Mouse (Mus musculus) macrophage (primary cell): ENCODE data around the gene Usp37. TPM values are rescaled to one million over a fixed set of nuclear protein-coding genes. Genes with fewer than 3 reads are reported as not detected.

ENCODE experiments used
- H3K27ac ChIP-seq: fragments of 350-480 bp; formaldehyde crosslinking; 2 replicates; pipeline ENCODE4 v1.9.0; 2021
- H3K36me3 ChIP-seq: fragments of 350-480 bp; formaldehyde crosslinking; 2 replicates; pipeline ENCODE4 v1.9.0; 2021; ENCODE audit errors: inconsistent target
- H3K4me3 ChIP-seq: fragments of 350-480 bp; formaldehyde crosslinking; 2 replicates; pipeline ENCODE4 v1.9.0; 2021; ENCODE audit errors: inconsistent target
- H3K79me2 ChIP-seq: fragments of 350-480 bp; formaldehyde crosslinking; 2 replicates; pipeline ENCODE4 v1.9.0; 2021; ENCODE audit errors: inconsistent target
- WGBS: methylation state at CpG from one replicate; pipeline ENCODE4 v1.1.7; 2026; ENCODE audit warnings: inconsistent platforms; ENCODE audit not compliant: missing documents; 5-methylcytosine and 5-hydroxymethylcytosine counted together
- polyA plus RNA-seq: library from polyadenylated mRNA; stranded (reverse); fragments of 250-400 nt; gene quantifications from 3 replicates; pipeline ENCODE4 v1.2.4, GENCODE M21; 2018; ENCODE audit warnings: inconsistent platforms

Usp37 gene
- polyA plus RNA-seq, 1 experiment from 2014 or later = 5.1 TPM

GRCm38 (mm10) chr1:74434596-74434995, 109.5 kb downstream of the Usp37 start:
- Histone ChIP-seq H3K79me2 (no peaks in the 10 kb centered on the region), H3K4me3 (no peak overlapping the region), H3K36me3 (no peaks in the 10 kb centered on the region; the same call in 1 of the 2 replicates), H3K27ac (peak overlapping the region; percentile 82)
- WGBS = 39% methylated on average over 5 of the region's 5 CpGs

GRCm38 (mm10) chr1:74433220-74433619, 110.9 kb downstream of the Usp37 start:
- Histone ChIP-seq H3K79me2 (no peaks in the 10 kb centered on the region), H3K4me3 (no peak overlapping the region), H3K27ac (no peak overlapping the region), H3K36me3 (no peaks in the 10 kb centered on the region)
- 96% methylated on average over 6 of the region's 6 CpGs for WGBS

DNA sequence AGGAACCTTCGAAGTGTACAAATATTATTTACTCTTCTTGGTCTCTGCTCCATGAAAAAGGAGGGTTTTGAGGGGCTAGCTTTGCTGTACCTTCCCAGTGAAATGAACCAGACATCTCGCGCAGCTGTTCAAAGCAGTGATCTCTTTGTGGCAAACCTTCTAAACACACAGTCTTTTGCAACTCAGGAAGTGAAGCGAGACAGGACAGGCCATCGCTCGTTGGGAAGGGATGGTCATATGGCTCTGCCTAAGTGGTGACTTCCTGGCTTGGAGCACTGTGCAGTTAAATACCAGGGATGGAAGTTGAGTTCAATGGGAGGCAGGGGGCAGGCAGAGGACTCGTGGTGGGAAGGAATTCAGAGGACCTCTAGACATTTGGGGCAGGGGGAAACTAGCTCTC, 118.2 kb downstream of the Usp37 start:
- H3K27ac ChIP-seq = peak overlapping the region; percentile 17; the same call in 1 of the 2 replicates
- WGBS = 18% methylated on average over 7 of the region's 7 CpGs
- no peaks in the 10 kb centered on the region for H3K36me3 ChIP-seq
- no peak overlapping the region for H3K4me3 ChIP-seq
- H3K79me2 ChIP-seq = no peaks in the 10 kb centered on the region

DNA sequence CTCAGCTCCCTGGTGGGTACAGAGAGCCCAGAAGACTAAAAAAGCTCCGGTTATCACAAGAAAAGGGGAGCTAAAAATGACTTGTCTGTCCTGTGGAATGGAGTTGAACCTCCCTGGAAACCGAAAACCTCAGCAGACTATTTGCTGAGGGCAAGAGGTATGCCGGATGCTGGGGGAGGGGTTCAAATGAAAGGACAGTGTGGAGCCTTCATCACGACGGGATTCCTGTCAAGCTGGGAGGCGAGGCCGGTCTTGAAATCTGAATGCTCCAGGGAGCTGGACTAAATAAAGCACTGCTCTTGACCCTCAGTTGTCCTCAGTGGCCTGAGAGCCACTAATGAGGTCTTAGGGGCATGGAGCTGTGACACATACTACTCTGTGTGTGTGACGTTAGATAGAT, 120.9 kb downstream of the Usp37 start:
- Histone ChIP-seq H3K27ac (no peak overlapping the region), H3K79me2 (no peaks in the 10 kb centered on the region), H3K4me3 (no peak overlapping the region), H3K36me3 (no peaks in the 10 kb centered on the region)
- WGBS = 95% methylated on average over 8 of the region's 8 CpGs

- WGBS = 87% methylated on average over 9 of the region's 9 CpGs
- no peak overlapping the region for H3K27ac ChIP-seq
- no peaks in the 10 kb centered on the region for H3K36me3 ChIP-seq
- H3K4me3 ChIP-seq = no peak overlapping the region
- H3K79me2 ChIP-seq = no peaks in the 10 kb centered on the region
Observed at GRCm38 (mm10) chr1:74419440-74419794, 124.7 kb downstream of the Usp37 start.

DNA sequence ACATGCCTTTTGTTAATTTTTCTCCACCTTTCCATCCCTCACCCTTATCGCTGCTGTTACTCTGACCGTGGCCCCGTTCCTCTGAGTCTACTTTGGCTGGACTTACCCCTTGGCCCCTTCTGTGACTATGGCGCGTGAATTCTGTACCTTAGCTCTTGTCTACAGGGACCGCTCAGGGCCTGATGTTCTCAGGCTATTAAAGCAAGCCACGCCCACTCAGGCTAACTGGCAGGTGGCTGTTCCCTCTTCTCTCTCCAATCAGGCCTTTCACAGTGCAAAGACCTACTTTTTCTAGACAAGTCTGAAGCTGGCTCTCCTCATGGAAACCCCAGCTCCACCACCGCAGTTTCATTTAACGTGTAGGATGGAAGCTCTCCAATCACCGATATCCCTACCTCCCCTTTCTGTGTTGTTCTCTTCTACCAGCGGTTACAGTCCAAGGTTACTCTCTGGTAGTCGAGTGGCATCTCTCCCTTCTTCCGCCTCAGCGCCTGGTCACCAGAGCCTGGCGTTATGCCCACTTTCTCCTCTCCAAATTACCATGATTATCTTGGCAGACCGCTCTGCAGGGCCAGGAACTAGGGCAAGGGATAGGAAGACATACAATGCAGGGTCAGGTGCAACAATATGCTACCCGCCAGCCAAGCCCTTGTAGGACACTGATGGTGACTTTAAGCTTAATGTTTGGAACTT, 125.2 kb downstream of the Usp37 start:
- Histone ChIP-seq H3K27ac (no peak overlapping the region), H3K36me3 (no peaks in the 10 kb centered on the region), H3K4me3 (no peak overlapping the region), H3K79me2 (no peaks in the 10 kb centered on the region)
- 88% methylated on average over 17 of the region's 17 CpGs for WGBS

GRCm38 (mm10) chr1:74415143-74415542, 128.9 kb downstream of the Usp37 start:
- Histone ChIP-seq H3K79me2 (no peaks in the 10 kb centered on the region), H3K27ac (no peak overlapping the region), H3K4me3 (no peak overlapping the region), H3K36me3 (no peaks in the 10 kb centered on the region)
- WGBS = 61% methylated on average over 3 of the region's 4 CpGs

DNA sequence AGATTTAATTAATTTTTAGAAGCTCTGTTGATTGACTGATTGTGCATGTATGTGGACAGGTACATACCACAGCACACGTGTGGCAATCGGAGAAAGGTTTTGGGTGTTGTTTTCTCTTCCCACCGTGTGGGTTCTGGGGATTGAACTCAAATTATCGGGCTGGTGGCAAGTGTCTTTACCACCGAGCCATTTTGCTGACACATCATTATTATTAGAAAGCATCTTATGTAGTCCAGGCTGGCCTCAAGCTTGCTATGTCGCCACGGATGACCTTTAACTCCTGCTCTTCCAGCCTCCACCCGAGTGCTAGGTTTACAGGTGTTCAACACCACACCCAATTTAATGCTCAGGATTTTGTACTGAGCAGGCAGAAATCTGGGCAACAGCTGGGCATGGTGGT, 131.4 kb downstream of the Usp37 start:
- Histone ChIP-seq H3K36me3 (no peaks in the 10 kb centered on the region), H3K79me2 (no peaks in the 10 kb centered on the region), H3K4me3 (no peak overlapping the region), H3K27ac (no peak overlapping the region)
- WGBS = 93% methylated on average over 6 of the region's 8 CpGs

DNA sequence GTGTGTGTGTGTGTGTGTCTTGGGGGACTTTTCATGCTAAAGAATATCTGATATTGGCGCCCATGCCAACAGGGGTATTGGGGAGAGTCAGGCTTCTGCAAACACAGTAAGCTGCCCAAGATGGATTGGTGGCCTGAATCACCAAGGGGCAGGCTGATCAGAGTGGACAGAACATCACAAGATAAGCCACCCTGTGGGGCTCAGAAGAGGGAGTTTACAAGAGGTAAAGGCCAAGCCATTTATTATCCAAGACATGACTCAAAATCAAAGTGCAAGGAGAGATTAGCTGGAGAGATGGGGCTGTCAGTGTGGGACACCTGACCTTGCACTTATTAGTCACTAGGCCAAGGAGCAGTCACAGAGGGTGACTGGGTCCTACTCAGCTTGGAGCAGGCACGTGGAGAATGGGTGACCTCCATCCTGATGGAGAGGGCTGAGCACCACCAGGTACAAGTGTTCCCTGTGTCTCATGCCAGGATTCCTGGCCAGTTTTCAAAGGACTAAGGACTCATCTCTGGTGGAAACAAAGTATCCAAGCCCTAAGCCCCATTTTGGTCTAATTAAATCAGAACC, 132.2 kb downstream of the Usp37 start:
- no peaks in the 10 kb centered on the region for H3K36me3 ChIP-seq
- no peaks in the 10 kb centered on the region for H3K79me2 ChIP-seq
- 96% methylated on average over 2 of the region's 2 CpGs for WGBS
- no peak overlapping the region for H3K4me3 ChIP-seq
- H3K27ac ChIP-seq = no peak overlapping the region

GRCm38 (mm10) chr1:74408589-74409504, 135.2 kb downstream of the Usp37 start, which contains the start of gene Vil1:
TSS of gene Vil1 (plus strand) at chr1:74409376.
- WGBS = 62% methylated on average over 13 of the region's 15 CpGs
- Histone ChIP-seq H3K79me2 (no peaks in the 10 kb centered on the region), H3K27ac (no peak within 1 kb of the TSS), H3K4me3 (no peak within 1 kb of the TSS), H3K36me3 (no peaks in the 10 kb centered on the region)

GRCm38 (mm10) chr1:74404206-74404605, 139.9 kb downstream of the Usp37 start:
- Histone ChIP-seq H3K36me3 (no peaks in the 10 kb centered on the region), H3K79me2 (no peaks in the 10 kb centered on the region), H3K4me3 (no peak overlapping the region), H3K27ac (no peak overlapping the region)
- WGBS = 96% methylated on average over 4 of the region's 4 CpGs

DNA sequence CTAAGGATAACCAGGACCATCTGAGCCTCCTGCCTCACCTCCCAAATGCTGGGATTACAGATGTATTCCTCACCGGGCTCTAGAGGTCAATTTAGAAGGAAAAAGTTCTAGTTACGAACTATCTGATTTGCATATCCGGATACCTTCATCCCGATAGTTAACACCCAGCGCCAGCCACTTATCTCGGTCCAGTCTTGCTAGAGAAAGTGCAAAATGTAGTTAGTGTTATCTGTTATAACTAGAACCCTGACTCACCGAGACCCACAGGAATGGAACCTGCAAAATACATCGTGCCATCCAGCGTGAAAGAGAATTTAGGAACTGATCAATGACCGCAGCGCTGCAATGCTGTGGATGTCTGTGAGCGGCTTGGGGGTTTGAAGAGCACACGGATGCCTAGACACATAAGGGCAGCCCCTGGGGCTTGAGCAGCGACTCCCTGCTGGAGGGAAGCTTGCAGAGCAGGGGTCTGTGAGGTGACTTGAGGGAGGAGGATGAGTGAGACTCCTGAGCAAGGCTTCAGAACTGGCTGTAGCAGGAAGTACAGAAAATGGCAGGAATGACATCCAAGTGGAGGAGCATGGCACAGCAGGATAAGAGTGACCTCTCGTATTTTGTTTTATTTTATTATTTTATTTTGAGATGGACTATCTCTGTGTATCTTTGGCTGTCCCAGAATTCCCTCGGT, 142.9 kb downstream of the Usp37 start:
- H3K27ac ChIP-seq = no peak overlapping the region

DNA sequence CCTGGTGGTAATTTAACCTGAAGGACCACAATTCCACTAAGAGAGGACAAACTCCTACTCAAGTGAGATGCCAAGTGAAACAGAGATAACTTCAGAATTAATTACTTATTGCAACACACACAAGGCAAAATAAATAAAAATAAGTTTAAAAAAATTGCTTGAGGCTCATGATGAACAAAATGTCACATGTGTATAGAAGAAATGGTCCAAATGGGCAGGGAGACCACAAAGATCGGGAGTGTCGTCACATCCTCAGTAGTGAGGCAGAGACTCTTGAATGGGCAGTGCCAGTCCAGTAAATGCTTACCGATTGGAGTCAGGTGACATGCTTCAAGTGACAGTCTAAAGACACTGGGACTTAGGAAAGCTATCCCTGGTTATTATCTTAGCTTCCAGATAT, 143.6 kb downstream of the Usp37 start:
- Histone ChIP-seq H3K4me3 (no peak overlapping the region), H3K27ac (no peak overlapping the region), H3K79me2 (no peaks in the 10 kb centered on the region), H3K36me3 (no peaks in the 10 kb centered on the region)
- WGBS = 73% methylated on average over 3 of the region's 3 CpGs

More for the DNA sequence above, 142.9 kb downstream of the Usp37 start:
- Histone ChIP-seq H3K4me3 (no peak overlapping the region), H3K36me3 (no peaks in the 10 kb centered on the region), H3K79me2 (no peaks in the 10 kb centered on the region)
- WGBS = 67% methylated on average over 16 of the region's 16 CpGs

- H3K36me3 ChIP-seq = peaks cover 14% of the 10 kb centered on the region
- peaks cover 24% of the 10 kb centered on the region for H3K79me2 ChIP-seq
- H3K27ac ChIP-seq = peak overlapping the region; percentile 83
- 6% methylated on average over 11 of the region's 11 CpGs for WGBS
- peak overlapping the region; percentile 30 for H3K4me3 ChIP-seq
Observed at GRCm38 (mm10) chr1:74397919-74398451, 146.1 kb downstream of the Usp37 start.
